Mouse (Mus musculus) small intestine, adult 10 weeks (tissue): ENCODE results near the gene Akap6. TPM values are rescaled to one million over a fixed set of nuclear protein-coding genes. Genes with fewer than 3 reads are reported as not detected.

Source experiments
- polyA plus RNA-seq: library from polyadenylated mRNA; stranded (reverse); fragments of 350-450 nt; fragmentation: Illumina TruSeq; extraction: RNeasy Lipid Tissue Mini Kit (QIAGEN cat#74804); gene quantifications from one replicate; pipeline ENCODE4 v1.2.3, GENCODE M21; 2014; ENCODE audit warnings: low replicate concordance

Akap6 gene
- 1.6 TPM for polyA plus RNA-seq

GRCm38 (mm10) chr12:52699146-52699545, at the start of gene Akap6:
Gene Akap6 (plus strand): TSS chr12:52699383.

Other genes starting within 250 kb of the Akap6 start
- 355 TPM for gene Arhgap5, start 195.4 kb upstream of the Akap6 start, polyA plus RNA-seq